ENCODE assay signal across 9 mouse cellular contexts in the genomic region with DNA sequence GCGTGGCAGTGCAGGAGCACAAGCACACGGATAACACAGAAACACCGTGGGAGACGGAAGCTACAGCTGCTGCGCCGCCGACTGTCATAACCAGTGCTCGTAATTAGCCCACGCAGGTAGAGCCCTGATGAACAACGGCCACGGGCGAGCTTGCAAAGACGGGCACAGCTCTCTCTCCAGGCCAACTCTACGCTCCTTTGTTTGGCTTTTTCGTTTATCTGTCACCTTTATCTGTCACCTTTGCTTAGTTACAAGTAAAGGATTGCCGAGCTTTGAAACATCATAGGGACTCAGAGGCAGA.
DNase-seq lines count a peak whose midpoint lies in the region; ATAC-seq and TF ChIP-seq lines count a peak whose summit lies in the region.
"Had no signal": no experiment of that assay in that cellular context is flagged by ENCODE, and none has a peak within 500 bp of the region (broad histone marks: within the 10 kb centered on the region; RNA-seq: fewer than 3 reads in every experiment).

No protein-coding gene starts in this region.

- no peak overlapping the region for H3K27ac ChIP-seq in kidney, postnatal 0 days
- H3K27ac ChIP-seq in forebrain, embryonic 10.5 days: peak overlapping the region; percentile 75
- no peak overlapping the region for H3K27ac ChIP-seq in limb, embryonic 11.5 days (replicated peaks; ENCODE audit: low read depth, low read length)
- H3K27ac ChIP-seq in neural tube, embryonic 15.5 days (replicated peaks): peak overlapping the region; percentile 79

- H3K9me3 ChIP-seq in kidney, postnatal 0 days (replicated peaks; ENCODE audit: low read length): no peaks in the 10 kb centered on the region
- H3K9me3 ChIP-seq in forebrain, embryonic 10.5 days: no peaks in the 10 kb centered on the region
- H3K9me3 ChIP-seq in limb, embryonic 11.5 days (ENCODE audit: control insufficient read depth, low read length): no peaks in the 10 kb centered on the region
- H3K9me3 ChIP-seq in neural tube, embryonic 15.5 days (replicated peaks): no peaks in the 10 kb centered on the region

- no peak for DNase-seq in kidney, postnatal 0 days (ENCODE audit: low spot score)
- DNase-seq in kidney, postnatal 36 days: no peak
- no peak for DNase-seq in forebrain, embryonic 10.5 days (ENCODE audit: extremely low spot score, low spot score)
- no peak for DNase-seq in limb, embryonic 11.5 days (ENCODE audit: low spot score)
- no peak for DNase-seq in spleen, postnatal 14 days (ENCODE audit: low spot score in 2 of 2)
- no peak for DNase-seq in frontal cortex, postnatal 25 days (ENCODE audit: low spot score in 2 of 2)
- DNase-seq in kidney, adult 11 months: no peak

- no peak for TF ChIP-seq CTCF in kidney, postnatal 0 days (IDR thresholded peaks at IDR 0.05; ENCODE audit: low read depth)

- H3K27me3 ChIP-seq in kidney, postnatal 0 days (ENCODE audit: insufficient read depth, low read length): no peaks in the 10 kb centered on the region
- H3K27me3 ChIP-seq in forebrain, embryonic 10.5 days (ENCODE audit: poor library complexity, severe bottlenecking): no peaks in the 10 kb centered on the region
- no peaks in the 10 kb centered on the region for H3K27me3 ChIP-seq in limb, embryonic 11.5 days (ENCODE audit: control insufficient read depth, insufficient read depth, low read length)
- H3K27me3 ChIP-seq in neural tube, embryonic 15.5 days (replicated peaks): no peaks in the 10 kb centered on the region
- H3K27me3 ChIP-seq: Patski had no signal

- peak overlapping the region; percentile 9 for H3K4me3 ChIP-seq in kidney, postnatal 0 days (replicated peaks; ENCODE audit: low read depth, low read length)
- peak overlapping the region; percentile 38 for H3K4me3 ChIP-seq in forebrain, embryonic 10.5 days
- H3K4me3 ChIP-seq in limb, embryonic 11.5 days (ENCODE audit: low read depth, low read length): no peak overlapping the region
- H3K4me3 ChIP-seq in neural tube, embryonic 15.5 days (replicated peaks): peak overlapping the region; percentile 42

- H3K4me1 ChIP-seq in kidney, postnatal 0 days (replicated peaks; ENCODE audit: insufficient read depth, low read length): no peaks in the 10 kb centered on the region
- peaks cover 10% of the 10 kb centered on the region for H3K4me1 ChIP-seq in forebrain, embryonic 10.5 days
- H3K4me1 ChIP-seq in limb, embryonic 11.5 days (ENCODE audit: control insufficient read depth, insufficient read depth, low read length): peaks cover 7% of the 10 kb centered on the region; the same call in 1 of the 2 replicates
- peaks cover 13% of the 10 kb centered on the region for H3K4me1 ChIP-seq in neural tube, embryonic 15.5 days

- WGBS in kidney, postnatal 0 days: 61% methylated on average over 16 of the region's 16 CpGs
- WGBS in forebrain, embryonic 10.5 days: 63% methylated on average over 16 of the region's 16 CpGs
- 52% methylated on average over 16 of the region's 16 CpGs for WGBS in limb, embryonic 11.5 days
- WGBS in neural tube, embryonic 15.5 days: 34% methylated on average over 16 of the region's 16 CpGs

- ATAC-seq in kidney, postnatal 0 days (replicated peaks; ENCODE audit: low FRiP score, low read depth): no peak
- ATAC-seq in limb, embryonic 11.5 days (ENCODE audit: insufficient number of reproducible peaks, low FRiP score, low TSS enrichment, low read depth): no peak
- ATAC-seq in neural tube, embryonic 15.5 days (ENCODE audit: low FRiP score): peak; percentile 65; the same call in 1 of the 2 replicates
- ATAC-seq: Patski had no signal

- H3K9ac ChIP-seq in kidney, postnatal 0 days (ENCODE audit: low read depth, low read length): no peak overlapping the region
- H3K9ac ChIP-seq in limb, embryonic 11.5 days (ENCODE audit: low read length): peak overlapping the region; percentile 61
- peak overlapping the region; percentile 59 for H3K9ac ChIP-seq in neural tube, embryonic 15.5 days (replicated peaks)

- peak overlapping the region; percentile 54 for H3K4me2 ChIP-seq in kidney, postnatal 0 days (ENCODE audit: low read length)
- peak overlapping the region; percentile 32 for H3K4me2 ChIP-seq in limb, embryonic 11.5 days (ENCODE audit: low read depth, severe bottlenecking)
- peak overlapping the region; percentile 62 for H3K4me2 ChIP-seq in neural tube, embryonic 15.5 days

- no peaks in the 10 kb centered on the region for H3K36me3 ChIP-seq in kidney, postnatal 0 days (ENCODE audit: insufficient read depth, low read length)
- no peaks in the 10 kb centered on the region for H3K36me3 ChIP-seq in forebrain, embryonic 10.5 days (replicated peaks)
- H3K36me3 ChIP-seq in limb, embryonic 11.5 days (ENCODE audit: control insufficient read depth, insufficient read depth, low read length): no peaks in the 10 kb centered on the region
- H3K36me3 ChIP-seq in neural tube, embryonic 15.5 days: no peaks in the 10 kb centered on the region

Comparison
In these comparisons a context has a peak if more than half of its experiments do, and no peak if none do; other contexts are left out.
1. H3K27ac ChIP-seq: peak in forebrain, embryonic 10.5 days (single experiment) and neural tube, embryonic 15.5 days (single experiment); none in kidney, postnatal 0 days (single experiment) and limb, embryonic 11.5 days (single experiment).
2. Peak in every context shown above with its lines, with median percentiles within 50 percentile points of each other: H3K4me2 ChIP-seq.